Mouse (Mus musculus): ENCODE results near the gene Selenoi.
"Not testable (repeated sequence)": the region's sequence is repeated elsewhere in the genome, so short reads cannot be mapped to it uniquely, and the experiment has no call there.

Gene Selenoi

DNA sequence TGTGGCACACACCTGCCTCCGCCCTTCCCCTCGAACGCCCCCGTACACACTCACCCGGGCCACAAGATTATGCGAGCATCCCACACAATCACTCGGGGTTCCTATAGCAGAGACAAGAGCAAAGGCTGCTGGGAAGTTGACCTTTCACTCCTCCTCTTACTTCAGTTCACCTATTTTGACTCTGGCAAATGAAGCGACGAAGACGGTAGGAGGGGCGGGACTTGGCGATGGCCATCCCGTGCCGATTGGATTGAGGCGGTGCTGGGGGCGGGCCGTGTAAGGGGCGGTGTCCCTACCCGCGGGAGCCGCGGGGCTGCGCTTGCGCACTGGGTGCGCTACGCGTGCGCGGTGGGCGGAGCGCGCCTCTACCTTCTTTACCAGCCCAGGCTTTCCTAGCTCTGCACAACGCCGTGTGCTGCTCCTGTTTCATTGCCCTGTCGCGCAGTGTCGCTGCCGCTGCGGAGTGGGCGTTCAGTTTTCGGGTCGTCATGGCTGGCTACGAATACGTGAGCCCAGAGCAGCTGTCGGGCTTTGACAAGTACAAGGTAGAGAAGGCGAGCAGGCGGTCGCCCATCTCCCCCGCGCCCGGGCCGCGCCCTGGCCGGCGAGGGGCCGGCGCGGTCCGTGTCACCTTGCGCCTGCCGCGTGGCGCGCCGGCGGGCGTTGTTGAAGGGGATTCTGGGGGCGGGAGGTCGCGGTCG, at the start of gene Selenoi:
Selenoi (plus strand) TSS at position 311 of the 701 bp plus-strand sequence.
- peak; percentile 99 for DNase-seq

DNA sequence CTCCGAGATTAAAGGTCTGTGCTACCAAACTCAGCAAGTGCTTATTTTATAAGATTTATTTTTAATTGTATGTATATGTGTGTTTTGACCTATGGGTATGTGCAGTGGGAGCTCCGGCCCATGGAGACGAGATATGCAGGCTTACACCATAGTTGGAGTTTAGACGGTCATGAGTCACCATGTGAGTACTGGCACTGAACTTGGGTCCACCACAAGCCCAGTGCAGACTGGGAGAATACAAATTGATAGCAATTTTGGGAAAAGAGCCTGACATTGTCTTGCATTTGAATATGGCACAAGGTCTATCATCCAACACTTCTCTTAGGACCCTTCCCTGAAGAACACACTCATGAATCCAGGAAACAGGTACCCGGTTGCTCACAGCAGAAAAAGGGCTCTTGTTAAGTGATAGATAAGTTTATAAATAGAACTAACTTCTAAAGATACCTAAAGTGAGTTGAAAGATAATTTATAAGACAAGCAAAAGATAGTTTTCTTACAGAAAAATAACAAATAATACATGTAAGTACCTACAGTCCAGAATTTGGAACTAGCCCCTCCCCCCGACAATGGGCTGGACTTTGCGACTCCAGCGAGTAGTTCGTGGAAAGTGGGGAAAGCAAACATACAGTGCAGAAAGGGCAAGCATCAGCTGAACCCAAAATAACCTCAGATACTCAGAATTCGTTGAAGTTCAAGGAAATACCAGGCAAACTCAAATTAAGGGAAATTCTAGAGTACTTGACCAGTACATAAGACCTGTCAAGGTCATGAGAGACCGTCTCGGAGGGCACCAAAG, 44.5 kb upstream of the Selenoi start:
- no peak for DNase-seq

DNA sequence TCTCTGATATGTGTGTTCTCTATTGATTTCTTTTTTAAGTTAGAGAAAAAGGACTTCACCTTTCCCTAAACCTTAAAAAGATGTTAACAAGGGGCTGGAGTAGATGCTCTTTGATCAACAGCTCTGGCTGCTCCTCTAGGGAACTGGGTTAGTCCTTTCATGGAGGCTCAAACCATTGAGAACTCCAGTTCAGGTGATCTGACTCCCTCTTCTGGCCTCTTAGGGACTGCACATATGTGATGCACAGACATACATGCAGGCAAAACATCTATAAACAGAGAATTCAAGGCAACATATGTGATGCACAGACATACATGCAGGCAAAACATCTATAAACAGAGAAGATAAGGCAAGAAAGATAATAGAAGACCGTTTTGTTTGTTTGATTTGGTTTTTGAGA, 39.9 kb upstream of the Selenoi start:
- no peak for DNase-seq

DNA sequence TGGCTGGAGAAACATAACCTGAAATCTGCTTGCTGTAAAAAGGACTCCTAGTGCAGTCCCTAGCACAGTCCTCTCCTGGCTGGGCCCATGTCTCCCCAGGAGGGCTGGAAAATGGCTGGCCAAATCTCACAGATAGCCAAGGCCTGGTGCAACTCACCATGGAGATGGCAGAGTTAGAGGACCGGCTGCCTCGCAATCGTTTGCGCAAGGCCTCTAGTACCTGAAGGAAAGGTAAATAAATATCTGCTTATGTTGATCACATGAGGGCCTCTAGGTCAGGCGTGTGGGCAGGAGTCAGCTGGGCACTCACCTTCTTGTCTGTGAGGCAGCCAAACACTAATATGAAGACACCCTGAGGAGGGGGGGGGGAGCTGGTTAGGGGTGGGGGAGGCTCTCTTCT, 37.0 kb upstream of the Selenoi start:
- no peak for DNase-seq

DNA sequence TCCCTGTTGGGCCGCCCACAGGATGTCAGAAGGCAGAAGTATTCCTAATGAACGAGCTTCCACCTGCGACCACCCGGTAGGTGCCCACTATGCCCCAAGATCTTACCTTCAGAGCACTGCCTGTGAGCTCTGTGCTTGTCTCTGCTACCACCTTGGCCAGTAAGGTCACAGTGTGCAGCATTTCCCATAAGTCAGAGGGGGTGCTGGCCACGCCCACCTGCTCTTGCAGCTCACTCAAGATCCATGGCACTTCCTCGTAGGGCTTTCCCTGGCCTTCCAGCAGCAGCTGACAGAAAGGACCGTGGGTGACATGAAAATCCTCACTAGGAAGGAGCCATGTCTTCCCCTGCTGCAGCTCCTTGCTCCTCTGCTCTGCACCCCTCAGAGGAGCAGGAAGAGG, 34.1 kb upstream of the Selenoi start:
- no peak for DNase-seq

DNA sequence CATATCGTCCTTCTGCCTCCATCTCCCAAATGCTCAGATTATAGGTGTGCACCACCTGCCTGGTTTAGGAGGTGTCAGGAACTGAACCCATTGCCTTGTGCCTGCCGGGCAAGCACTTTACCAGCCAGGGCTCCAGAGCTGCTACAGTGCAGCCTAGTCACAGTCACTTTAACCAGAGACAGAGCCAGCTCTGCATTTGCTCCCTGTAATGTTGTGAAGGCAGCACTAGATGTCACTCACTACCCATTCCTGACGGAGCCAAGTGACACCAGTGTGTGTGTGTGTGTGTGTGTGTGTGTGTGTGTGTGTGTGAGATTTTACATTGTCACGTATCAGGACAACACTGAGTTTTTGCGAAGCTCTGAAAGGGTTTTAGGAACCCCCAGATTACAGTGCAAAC, 30.9 kb upstream of the Selenoi start:
- DNase-seq, result peak; percentile 59

DNA sequence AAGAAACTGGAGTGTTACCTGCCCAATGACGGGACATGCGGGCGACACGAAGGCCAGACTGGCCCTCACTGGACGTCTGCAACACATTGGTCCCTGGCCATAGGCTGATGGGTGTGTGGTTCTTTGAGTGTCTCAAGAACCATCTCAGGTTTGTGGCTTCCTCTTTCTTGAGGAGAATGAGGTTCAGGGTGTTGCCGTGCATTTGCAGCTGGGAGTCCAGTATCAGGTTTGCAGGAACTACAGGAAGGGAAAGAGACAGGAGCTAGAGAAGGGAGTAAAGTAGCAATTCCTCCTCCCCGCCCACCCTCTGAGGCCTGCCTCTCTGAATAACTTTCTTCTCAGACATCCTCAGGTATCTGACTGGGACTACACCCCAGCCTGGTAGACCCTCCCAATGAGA, 30.2 kb upstream of the Selenoi start:
- no peak for DNase-seq

DNA sequence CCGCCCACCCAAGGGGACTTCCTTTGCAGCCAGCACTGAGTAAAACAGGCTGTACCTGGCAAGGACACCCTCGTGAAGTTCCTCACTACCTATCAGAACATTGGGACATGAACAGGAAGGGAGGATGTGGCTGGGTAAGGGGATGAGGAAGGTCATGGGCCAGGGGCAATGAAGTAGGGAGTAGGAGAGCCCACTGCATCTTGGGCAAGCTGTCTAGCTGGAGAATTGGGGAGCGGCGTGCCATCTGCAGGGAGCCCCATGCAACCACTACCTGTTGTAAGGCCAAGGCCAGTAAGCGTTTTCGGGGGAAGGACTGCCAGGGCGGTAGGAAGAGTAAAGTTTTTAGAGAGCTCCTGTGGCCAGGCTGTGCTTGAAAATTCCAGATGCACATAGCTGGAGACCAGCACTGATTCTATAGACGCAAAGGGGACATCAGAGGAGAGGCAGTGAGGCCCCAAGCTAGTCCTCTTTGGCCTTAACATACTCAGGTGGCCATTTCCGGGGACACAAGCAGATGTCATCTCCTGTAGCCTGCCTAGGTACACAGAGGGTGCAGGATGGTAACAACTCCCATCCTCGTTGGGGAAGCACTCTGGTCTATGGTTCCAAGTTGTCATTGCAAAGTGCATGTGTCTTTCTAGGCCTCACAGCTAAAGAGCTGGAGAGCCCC, 29.0 kb upstream of the Selenoi start:
- no peak for DNase-seq

DNA sequence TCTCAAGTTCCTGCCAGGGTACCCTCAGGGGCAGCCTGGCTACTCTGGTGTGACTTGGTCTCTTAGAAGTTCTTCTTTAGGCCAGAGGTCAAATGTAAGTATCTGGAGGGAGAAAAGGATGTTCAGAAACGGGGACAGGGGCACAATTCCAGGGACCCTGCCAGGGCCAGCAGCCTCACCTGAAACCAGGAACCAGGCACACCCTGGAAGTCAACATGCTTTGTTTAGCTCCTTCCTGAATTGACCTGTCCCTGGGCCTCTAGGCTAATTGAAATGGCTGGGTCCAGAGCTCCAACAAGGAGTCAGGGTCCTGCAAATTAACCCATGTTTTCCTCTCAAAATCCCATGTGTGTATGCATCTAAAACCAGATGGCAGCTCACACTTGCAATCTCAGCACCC, 27.9 kb upstream of the Selenoi start:
- no peak for DNase-seq

DNA sequence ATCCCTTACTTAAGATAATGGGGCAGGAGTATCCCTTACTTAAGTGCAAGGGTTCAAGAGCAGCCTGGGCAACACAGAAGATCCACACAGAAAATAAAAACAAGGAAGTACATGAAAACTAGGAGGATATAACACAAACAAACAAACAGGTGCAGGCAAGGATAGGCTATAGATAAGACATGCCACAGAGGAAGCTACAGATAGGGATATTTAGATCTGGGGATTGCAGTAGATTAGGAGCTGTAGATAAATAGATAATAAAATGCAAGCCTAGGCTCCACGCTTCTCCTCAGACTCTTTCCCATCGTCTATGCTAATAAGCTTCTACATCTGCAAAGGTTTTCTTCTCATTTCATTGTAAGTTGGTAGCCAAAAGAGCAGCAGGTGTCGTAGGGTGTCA, 27.3 kb upstream of the Selenoi start:
- no peak for DNase-seq

DNA sequence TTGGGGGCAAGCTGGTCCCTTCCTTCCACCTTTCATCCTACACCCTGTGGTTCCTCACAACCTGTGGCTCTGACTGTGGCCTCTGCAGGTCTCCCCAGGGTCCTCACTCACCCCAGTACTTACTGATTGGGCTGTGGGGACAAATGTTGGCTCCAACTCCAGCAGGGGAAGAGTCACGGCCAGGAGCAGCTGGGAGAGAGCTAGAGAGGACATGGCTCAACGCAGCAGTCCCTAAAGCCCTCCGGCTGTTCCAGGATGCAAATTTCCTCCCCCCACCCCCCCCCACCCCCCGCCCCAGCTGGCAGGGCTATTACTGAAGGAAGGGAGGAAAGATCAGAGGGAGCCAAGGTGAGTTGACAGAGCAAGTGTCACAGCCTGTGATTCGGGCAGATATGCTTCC, 26.9 kb upstream of the Selenoi start, which contains the start of gene Adgrf3:
Adgrf3 (minus strand) TSS at position 230 of the 400 bp plus-strand sequence.
- no peak for DNase-seq

DNA sequence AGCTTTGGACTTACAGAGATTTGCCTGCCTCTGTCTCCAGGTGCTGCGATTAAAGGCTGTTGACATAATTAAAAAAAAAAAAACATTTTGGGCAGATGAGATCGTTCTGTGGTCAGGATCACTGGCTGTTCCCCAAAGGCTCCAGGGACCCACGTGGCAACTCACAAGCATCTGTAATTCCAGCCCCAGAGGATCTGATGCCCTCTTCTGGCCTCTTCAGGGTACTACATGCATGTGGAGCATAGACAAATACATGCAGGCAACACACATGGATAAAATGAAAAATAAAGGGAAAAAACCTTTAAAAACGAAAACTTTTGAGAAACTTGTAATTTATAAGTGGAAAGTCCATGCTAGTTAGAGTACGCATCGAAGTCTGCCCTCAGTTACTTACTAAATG, 25.1 kb upstream of the Selenoi start:
- peak; percentile 35 for DNase-seq

DNA sequence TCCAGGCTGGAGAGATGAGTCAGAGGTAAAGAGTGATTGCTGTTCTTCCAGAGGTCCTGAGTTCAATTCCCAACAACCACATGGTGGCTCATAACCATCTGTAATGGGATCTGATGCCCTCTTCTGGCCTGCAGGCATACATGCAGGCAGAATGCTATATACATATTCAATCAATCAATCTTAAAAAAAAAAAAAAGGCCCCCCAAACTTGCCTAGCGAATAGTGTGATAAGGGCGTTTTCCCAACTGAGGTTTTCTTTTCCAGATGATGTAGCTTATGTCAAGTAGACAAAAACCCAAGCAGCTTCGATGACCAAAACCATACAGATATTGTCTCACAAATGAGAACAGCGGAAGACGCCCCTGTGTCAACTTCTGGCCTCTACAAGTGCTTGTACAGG, 21.6 kb upstream of the Selenoi start:
- DNase-seq, result not testable (repeated sequence)

DNA sequence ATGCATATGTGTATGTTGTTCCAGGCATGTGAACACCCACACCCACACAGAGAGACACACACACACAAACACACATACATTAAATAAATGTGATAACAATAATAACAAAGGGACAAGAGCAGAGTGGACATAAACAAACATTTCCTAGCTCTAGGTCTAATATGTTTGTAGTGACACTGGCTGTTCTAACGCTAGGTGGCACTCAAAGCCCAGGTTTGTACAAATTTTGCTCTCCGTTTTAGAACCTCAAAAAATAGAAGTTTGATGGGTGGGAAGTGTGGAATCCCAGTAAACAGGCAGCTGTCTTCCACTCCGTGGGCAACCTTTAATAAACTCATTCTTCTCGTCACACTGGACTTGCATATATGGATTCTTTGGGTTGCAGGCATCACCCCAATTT, 17.5 kb upstream of the Selenoi start:
- DNase-seq, result peak; percentile 80

DNA sequence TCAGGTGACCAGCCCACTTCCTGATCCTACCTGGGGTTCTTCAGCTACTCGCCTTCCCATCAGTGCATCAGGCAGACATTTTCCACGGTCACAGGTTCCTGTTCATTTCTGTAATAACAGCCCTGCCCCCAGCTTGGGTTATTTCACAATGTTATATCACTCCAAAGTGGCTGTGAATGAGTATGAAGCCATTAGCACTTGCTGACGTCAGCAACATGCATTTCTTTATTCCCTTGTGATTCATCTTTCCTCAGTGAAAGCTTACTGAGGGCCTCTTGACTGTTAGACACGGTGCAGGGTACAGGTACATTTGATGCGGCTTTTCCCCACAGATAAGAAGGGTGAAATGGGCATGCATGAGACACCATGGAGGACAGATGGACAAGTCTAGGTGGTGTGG, 16.4 kb upstream of the Selenoi start:
- no peak for DNase-seq

DNA sequence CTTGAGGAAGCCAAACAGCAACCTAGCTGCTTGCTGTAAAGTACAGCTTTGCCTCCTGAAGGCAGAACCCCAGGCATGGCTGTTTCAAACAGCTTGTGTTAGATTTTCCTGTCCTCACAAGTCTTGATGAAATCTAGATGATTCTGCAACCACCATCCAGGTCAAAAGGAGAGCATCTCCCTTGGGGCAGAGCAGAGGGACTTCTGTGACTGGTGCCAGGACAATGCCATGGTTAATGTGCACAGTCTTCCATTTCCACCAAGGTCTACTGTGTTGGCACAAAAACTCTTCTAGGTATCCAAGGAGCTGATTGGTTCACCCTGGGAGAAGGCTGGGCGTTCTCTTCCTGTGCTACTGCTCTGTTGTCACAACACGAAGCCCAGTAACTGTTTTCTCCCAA, 12.7 kb upstream of the Selenoi start:
- DNase-seq, result no peak

DNA sequence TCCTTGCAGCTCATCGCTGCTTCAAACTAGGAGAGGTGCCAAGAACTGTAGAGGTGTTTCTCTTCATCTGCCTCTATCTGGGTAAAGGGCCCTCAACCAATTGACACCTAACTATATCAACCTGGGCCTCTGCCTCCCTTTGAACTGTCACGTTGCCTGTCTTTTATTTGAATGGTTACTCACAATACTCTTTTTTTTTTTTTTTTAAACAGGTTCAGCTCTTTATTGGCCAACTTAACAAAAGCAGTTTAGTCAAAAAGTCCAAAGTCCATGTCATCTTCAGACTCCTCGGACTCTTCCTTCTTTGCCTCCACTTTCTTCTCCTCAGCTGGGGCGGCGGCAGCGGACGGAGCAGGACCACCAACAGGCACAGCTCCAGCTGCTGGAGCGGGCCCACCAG, 11.7 kb upstream of the Selenoi start:
- DNase-seq, result no peak

DNA sequence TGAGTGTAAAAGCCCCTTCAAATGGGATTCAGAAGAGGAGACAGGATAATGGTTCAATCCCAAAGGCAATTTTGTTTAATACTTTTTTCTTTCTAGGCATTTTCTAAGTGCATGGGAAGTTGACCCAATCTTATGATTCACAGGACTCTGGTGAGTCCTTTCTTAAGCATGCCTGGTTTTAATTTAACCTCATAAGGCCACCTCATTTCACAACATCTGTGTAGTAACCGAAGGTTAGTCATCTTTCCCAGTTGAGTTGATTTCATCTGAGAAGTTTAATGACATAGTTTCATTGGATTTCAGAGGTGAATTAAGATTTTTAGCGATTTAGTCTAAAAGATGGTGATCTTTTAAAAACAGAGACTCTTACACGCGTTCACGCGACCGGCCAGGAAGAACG, 9.7 kb upstream of the Selenoi start:
- no peak for DNase-seq

DNA sequence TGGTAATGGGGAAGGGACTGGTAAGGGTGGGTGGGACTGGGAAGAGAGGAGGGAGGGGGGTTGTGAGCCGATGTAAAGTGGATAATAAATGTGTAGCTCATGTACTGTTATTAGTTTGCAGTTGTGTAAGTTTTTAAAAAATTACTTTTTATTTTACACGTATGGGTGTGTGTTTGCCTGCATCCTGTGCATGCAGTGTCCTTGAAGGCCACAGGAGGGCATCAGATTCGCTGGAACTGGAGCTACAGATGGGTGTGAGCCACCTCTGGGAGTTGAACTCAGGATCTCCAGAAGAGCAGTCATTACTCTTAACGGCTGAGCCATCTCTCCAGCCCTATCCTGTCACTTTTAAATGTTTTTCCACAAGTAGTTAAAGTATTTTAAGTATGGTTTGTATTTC, 1.5 kb upstream of the Selenoi start:
- peak; percentile 39 for DNase-seq

DNA sequence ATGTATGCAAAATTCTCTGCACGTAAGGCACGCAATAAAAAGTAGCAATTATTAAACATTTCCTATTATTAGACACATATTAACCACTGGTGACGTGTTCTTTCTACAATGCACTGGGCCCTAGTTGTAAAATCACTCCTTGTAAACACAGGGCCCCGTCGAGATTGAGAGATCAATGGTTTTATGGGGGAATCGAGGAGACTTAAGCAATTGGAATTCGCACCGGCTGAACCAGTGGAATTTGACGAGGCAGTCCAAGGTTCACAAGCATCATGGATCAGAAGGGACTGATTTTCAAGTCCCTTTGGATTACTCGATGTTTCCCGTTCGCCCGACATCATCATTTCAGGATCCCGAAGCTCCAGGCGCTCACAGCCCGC, 500 bp upstream of the Selenoi start:
- no peak for DNase-seq

DNA sequence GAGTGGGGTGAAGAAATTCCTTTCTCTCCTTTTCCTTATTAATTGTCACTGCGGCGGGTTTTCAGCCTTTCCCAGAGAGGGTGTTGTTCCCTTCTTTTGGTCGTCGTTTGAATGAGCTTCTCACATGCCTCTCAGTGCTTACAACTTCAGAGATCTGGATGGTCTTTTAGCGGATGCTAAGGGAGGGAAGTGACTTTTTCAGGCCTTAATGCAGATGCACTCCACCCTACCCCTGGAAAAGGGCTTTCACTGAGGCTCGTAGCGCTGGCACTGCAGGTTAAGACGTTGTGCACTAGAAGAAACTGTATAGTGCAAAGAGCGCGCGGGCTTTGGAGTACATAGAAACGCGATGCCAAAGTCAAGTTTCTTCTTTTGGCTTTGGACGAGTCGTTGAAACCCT, 661 bp downstream of the Selenoi start:
- DNase-seq, result peak; percentile 22

DNA sequence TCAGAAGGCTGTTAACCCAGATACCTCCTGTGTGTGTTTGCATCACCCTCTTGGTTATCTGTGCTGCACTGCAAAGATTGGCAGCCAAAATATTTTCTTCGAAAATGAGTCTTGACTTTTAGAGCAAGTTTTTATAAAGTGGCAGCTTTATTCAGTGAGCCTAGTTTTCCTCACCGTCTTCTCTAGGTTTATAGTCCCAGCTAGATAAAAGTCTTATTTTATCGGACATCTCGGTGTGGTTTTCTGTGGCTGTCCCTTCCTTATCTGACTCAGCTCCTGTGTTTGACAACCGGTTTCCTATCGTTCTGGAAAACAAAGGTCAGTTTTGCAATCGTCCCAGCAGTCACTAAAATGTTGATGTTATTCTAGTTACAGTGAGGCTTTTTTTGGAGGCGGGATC, 1.6 kb downstream of the Selenoi start:
- DNase-seq, result no peak

DNA sequence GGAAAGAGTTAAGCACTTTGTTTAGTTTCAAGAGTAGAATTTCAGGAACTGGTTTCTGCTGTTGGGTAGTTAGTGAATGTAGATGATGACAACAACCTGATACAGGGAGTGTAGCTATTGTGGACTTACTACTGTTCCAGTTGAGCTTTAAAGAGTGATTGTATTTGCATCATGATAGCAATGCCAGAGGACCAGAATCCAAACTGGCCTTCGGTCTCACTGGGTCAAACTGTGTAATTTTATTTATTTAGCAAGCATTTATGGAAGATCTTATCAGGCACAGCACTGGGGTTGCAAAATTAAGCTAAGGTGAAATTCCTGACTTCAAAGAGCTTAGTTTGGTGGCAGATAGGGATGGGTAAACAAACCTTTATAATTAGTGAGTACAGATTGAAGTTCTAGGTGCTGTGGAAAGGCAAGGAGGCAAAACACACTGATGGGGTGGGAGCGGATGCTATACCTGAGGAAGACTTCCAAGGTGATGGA, 3.3 kb downstream of the Selenoi start:
- no peak for DNase-seq

DNA sequence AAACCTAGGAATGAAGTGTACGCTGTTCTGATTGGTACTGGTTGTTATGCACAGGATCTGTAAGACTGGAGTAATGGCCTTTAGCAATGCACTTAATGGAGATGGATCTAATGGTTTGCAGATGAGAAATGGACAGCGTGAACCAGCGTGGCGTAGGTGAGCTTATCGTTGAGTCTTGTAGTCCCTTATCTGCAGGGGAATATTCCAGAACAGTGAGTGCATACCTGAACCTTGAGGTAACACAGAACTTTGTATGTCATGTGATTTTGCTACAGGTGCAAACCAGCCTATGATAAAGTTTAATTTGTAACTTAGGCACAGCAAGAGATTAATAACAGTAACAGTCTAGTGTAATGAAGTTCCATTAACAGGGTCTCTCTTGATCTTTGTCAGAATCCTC, 6.2 kb downstream of the Selenoi start:
- no peak for DNase-seq

Data from kidney, postnatal 10 days (tissue).